Mouse (Mus musculus): ENCODE measurements around the gene Chmp1a. TPM values are rescaled to one million over a fixed set of nuclear protein-coding genes. Genes with fewer than 3 reads are reported as not detected.
A peak's percentile ranks its signal among the peaks of the same experiment; 100 is the strongest.

Chmp1a gene
- polyA plus RNA-seq, 1 experiment, result 94.4 TPM

GRCm38 (mm10) chr8:123253451-123254098, 41.0 kb upstream of the Chmp1a start:
- no peak for TF ChIP-seq CEBPB (IDR thresholded peaks at IDR 0.05; ENCODE audit: low read depth)
- TF ChIP-seq USF1 (IDR thresholded peaks at IDR 0.05; ENCODE audit: low read depth), result no peak
- TF ChIP-seq MYOG (IDR thresholded peaks at IDR 0.05; ENCODE audit: control insufficient read depth, extremely low read depth, insufficient read length), result no peak
- TF ChIP-seq MAX (IDR thresholded peaks at IDR 0.05), result no peak
- TF ChIP-seq FOSL1 (IDR thresholded peaks at IDR 0.05; ENCODE audit: insufficient read depth, low read length, poor library complexity, severe bottlenecking), result no peak
- TF ChIP-seq CTCF (IDR thresholded peaks at IDR 0.05; ENCODE audit: control insufficient read depth, insufficient read depth, insufficient read length), result no peak
- TF ChIP-seq MYOD1 (IDR thresholded peaks at IDR 0.05; ENCODE audit: control insufficient read depth, insufficient read length, low read depth), result no peak
- peak overlapping the region; percentile 99 for H3ac ChIP-seq (ENCODE audit: control insufficient read depth, insufficient read length, low read depth)
- peaks cover 6% of the 10 kb centered on the region for H3K79me3 ChIP-seq (ENCODE audit: low read depth)
- H3K27me3 ChIP-seq (ENCODE audit: control insufficient read depth, insufficient read depth, insufficient read length), result no peaks in the 10 kb centered on the region
- peaks cover 9% of the 10 kb centered on the region for H3K36me3 ChIP-seq (ENCODE audit: control insufficient read depth, insufficient read depth)
- H3K4me3 ChIP-seq (ENCODE audit: insufficient read depth, poor library complexity, severe bottlenecking), result peak overlapping the region; percentile 84
- peaks cover 34% of the 10 kb centered on the region for H3K79me2 ChIP-seq (ENCODE audit: control insufficient read depth, insufficient read depth)

GRCm38 (mm10) chr8:123252925-123253324, 40.4 kb upstream of the Chmp1a start:
- Histone ChIP-seq H3K36me3 (ENCODE audit: control insufficient read depth, insufficient read depth) (peaks cover 13% of the 10 kb centered on the region), H3K79me3 (ENCODE audit: low read depth) (peaks cover 6% of the 10 kb centered on the region), H3K4me3 (ENCODE audit: insufficient read depth, poor library complexity, severe bottlenecking) (peak overlapping the region; percentile 84), H3ac (ENCODE audit: control insufficient read depth, insufficient read length, low read depth) (peak overlapping the region; percentile 24), H3K79me2 (ENCODE audit: control insufficient read depth, insufficient read depth) (peaks cover 34% of the 10 kb centered on the region), H3K27me3 (ENCODE audit: control insufficient read depth, insufficient read depth, insufficient read length) (no peaks in the 10 kb centered on the region)
- TF ChIP-seq MYOG (IDR thresholded peaks at IDR 0.05; ENCODE audit: control insufficient read depth, extremely low read depth, insufficient read length), result no peak
- no peak for TF ChIP-seq MYOD1 (IDR thresholded peaks at IDR 0.05; ENCODE audit: control insufficient read depth, insufficient read length, low read depth)
- no peak for TF ChIP-seq CTCF (IDR thresholded peaks at IDR 0.05; ENCODE audit: control insufficient read depth, insufficient read depth, insufficient read length)
- no peak for TF ChIP-seq MAX (IDR thresholded peaks at IDR 0.05)
- TF ChIP-seq USF1 (IDR thresholded peaks at IDR 0.05; ENCODE audit: low read depth), result no peak
- TF ChIP-seq FOSL1 (IDR thresholded peaks at IDR 0.05; ENCODE audit: insufficient read depth, low read length, poor library complexity, severe bottlenecking), result no peak
- TF ChIP-seq CEBPB (IDR thresholded peaks at IDR 0.05; ENCODE audit: low read depth), result no peak

- H3K79me2 ChIP-seq (ENCODE audit: control insufficient read depth, insufficient read depth), result peaks cover 29% of the 10 kb centered on the region
- H3K79me3 ChIP-seq (ENCODE audit: low read depth), result peaks cover 6% of the 10 kb centered on the region
These were observed 38.4 kb upstream of the Chmp1a start for GRCm38 (mm10) chr8:123250940-123251339.

DNA sequence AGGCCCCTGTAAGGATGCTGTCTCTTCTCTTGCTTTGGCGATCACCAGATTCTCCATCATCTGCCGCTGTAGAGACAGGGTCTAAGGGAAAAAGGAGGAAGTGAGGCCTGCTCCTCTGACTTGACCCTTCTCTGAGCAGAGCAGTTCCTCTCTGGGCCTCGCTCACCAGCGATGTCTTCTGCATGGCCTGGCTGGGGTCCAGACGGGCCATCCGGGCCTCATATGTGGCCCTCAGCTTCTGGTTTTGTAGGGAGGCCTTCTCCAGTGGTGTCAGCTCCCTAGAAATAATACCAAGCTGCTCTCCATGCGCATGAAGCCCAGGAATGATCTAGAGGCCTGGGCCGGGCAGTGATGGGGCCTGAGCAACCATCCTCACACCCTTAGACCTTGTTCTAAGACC, 36.0 kb upstream of the Chmp1a start:
- no peaks in the 10 kb centered on the region for H3K79me3 ChIP-seq (ENCODE audit: low read depth)
- no peak overlapping the region for H3ac ChIP-seq (ENCODE audit: control insufficient read depth, insufficient read length, low read depth)
- H3K36me3 ChIP-seq (ENCODE audit: control insufficient read depth, insufficient read depth), result peaks cover 8% of the 10 kb centered on the region
- H3K4me3 ChIP-seq (ENCODE audit: insufficient read depth, poor library complexity, severe bottlenecking), result no peak overlapping the region
- peaks cover 11% of the 10 kb centered on the region for H3K79me2 ChIP-seq (ENCODE audit: control insufficient read depth, insufficient read depth)
- TF ChIP-seq MAX (IDR thresholded peaks at IDR 0.05) (no peak), MYOD1 (IDR thresholded peaks at IDR 0.05; ENCODE audit: control insufficient read depth, insufficient read length, low read depth) (no peak), CEBPB (IDR thresholded peaks at IDR 0.05; ENCODE audit: low read depth) (no peak), MYOG (IDR thresholded peaks at IDR 0.05; ENCODE audit: control insufficient read depth, extremely low read depth, insufficient read length) (no peak), USF1 (IDR thresholded peaks at IDR 0.05; ENCODE audit: low read depth) (no peak), FOSL1 (IDR thresholded peaks at IDR 0.05; ENCODE audit: insufficient read depth, low read length, poor library complexity, severe bottlenecking) (no peak), CTCF (IDR thresholded peaks at IDR 0.05; ENCODE audit: control insufficient read depth, insufficient read depth, insufficient read length) (no peak)
- H3K27me3 ChIP-seq (ENCODE audit: control insufficient read depth, insufficient read depth, insufficient read length), result no peaks in the 10 kb centered on the region

More at GRCm38 (mm10) chr8:123250940-123251339, 38.4 kb upstream of the Chmp1a start:
- no peaks in the 10 kb centered on the region for H3K27me3 ChIP-seq (ENCODE audit: control insufficient read depth, insufficient read depth, insufficient read length)
- no peak for TF ChIP-seq MYOD1 (IDR thresholded peaks at IDR 0.05; ENCODE audit: control insufficient read depth, insufficient read length, low read depth)
- TF ChIP-seq FOSL1 (IDR thresholded peaks at IDR 0.05; ENCODE audit: insufficient read depth, low read length, poor library complexity, severe bottlenecking), result no peak
- no peak for TF ChIP-seq CTCF (IDR thresholded peaks at IDR 0.05; ENCODE audit: control insufficient read depth, insufficient read depth, insufficient read length)
- no peak for TF ChIP-seq CEBPB (IDR thresholded peaks at IDR 0.05; ENCODE audit: low read depth)
- no peak for TF ChIP-seq MYOG (IDR thresholded peaks at IDR 0.05; ENCODE audit: control insufficient read depth, extremely low read depth, insufficient read length)
- no peak for TF ChIP-seq MAX (IDR thresholded peaks at IDR 0.05)
- peaks cover 8% of the 10 kb centered on the region for H3K36me3 ChIP-seq (ENCODE audit: control insufficient read depth, insufficient read depth)
- no peak overlapping the region for H3ac ChIP-seq (ENCODE audit: control insufficient read depth, insufficient read length, low read depth)
- no peak overlapping the region for H3K4me3 ChIP-seq (ENCODE audit: insufficient read depth, poor library complexity, severe bottlenecking)

GRCm38 (mm10) chr8:123247748-123248147, 35.2 kb upstream of the Chmp1a start:
- Histone ChIP-seq H3K79me2 (ENCODE audit: control insufficient read depth, insufficient read depth) (peaks cover 2% of the 10 kb centered on the region), H3K27me3 (ENCODE audit: control insufficient read depth, insufficient read depth, insufficient read length) (no peaks in the 10 kb centered on the region), H3K4me3 (ENCODE audit: insufficient read depth, poor library complexity, severe bottlenecking) (no peak overlapping the region), H3ac (ENCODE audit: control insufficient read depth, insufficient read length, low read depth) (no peak overlapping the region), H3K79me3 (ENCODE audit: low read depth) (no peaks in the 10 kb centered on the region), H3K36me3 (ENCODE audit: control insufficient read depth, insufficient read depth) (peaks cover 8% of the 10 kb centered on the region)
- no peak for TF ChIP-seq MAX (IDR thresholded peaks at IDR 0.05)
- no peak for TF ChIP-seq MYOD1 (IDR thresholded peaks at IDR 0.05; ENCODE audit: control insufficient read depth, insufficient read length, low read depth)
- no peak for TF ChIP-seq USF1 (IDR thresholded peaks at IDR 0.05; ENCODE audit: low read depth)
- no peak for TF ChIP-seq CEBPB (IDR thresholded peaks at IDR 0.05; ENCODE audit: low read depth)
- no peak for TF ChIP-seq MYOG (IDR thresholded peaks at IDR 0.05; ENCODE audit: control insufficient read depth, extremely low read depth, insufficient read length)
- TF ChIP-seq CTCF (IDR thresholded peaks at IDR 0.05; ENCODE audit: control insufficient read depth, insufficient read depth, insufficient read length), result no peak
- no peak for TF ChIP-seq FOSL1 (IDR thresholded peaks at IDR 0.05; ENCODE audit: insufficient read depth, low read length, poor library complexity, severe bottlenecking)

All from C2C12 (cell line).